Mouse (Mus musculus) frontal cortex, postnatal 25 days (tissue): ENCODE measurements at regions not wholly inside any gene's neighbourhood (a gene's known extent, or its start where the extent isn't known, plus 50 kb on each side); places are given as distances from the start of the nearest gene placed in this dataset.

Source experiments
- DNase-seq, 2 experiments: peaks; one replicate each; pipeline ENCODE4 v3.0.0; 2022; ENCODE audit warnings: low spot score in 2 of 2

DNA sequence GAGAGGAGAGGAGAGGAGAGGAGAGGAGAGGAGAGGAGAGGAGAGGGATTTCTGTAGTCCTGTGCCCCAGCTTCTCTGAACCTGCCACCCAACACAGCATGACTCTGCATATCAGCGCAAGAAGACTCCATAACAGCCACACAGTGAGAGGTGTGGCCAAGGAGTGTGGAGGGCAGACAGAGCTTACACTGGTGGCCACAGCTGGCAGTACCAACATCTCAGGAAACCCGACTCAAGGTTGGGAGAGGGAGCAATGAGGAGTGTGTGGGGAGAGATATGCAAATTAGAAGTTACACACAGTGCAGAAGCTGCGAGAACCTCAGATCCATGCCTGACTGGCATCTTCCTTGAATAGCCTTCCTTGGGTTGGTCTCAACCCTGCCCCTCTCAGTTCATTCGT, 63.5 kb upstream of the Vps8 start:
- no peak for DNase-seq

DNA sequence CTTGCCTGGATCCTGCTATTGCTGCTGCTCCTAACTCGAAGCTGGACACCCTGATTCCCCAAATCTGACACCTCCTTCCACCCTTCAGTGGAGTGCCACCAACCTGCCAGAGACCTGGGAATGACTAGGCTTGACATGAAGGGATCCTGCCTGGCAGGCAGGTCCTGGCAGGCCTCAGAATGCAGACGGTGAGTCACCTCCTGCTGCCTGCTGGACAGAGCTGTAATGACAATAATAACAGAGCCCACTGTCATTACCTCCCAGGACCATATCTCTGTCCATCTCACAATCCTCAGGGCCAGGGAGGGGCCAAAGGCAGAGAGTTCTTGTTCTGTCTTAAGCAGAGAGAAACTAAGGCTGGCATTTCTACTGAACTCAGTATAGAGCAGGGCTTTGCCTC, 61.5 kb upstream of the Vps8 start:
- DNase-seq = no peak

- DNase-seq = no peak
Measured at GRCm38 (mm10) chr16:21362663-21363367, 60.1 kb upstream of the Vps8 start.

- no peak for DNase-seq
Measured at GRCm38 (mm10) chr16:21364885-21365284, 58.0 kb upstream of the Vps8 start.

GRCm38 (mm10) chr16:21367449-21367848, 55.5 kb upstream of the Vps8 start:
- DNase-seq = no peak

- no peak for DNase-seq
Measured at GRCm38 (mm10) chr16:21368821-21369220, 54.1 kb upstream of the Vps8 start.

DNA sequence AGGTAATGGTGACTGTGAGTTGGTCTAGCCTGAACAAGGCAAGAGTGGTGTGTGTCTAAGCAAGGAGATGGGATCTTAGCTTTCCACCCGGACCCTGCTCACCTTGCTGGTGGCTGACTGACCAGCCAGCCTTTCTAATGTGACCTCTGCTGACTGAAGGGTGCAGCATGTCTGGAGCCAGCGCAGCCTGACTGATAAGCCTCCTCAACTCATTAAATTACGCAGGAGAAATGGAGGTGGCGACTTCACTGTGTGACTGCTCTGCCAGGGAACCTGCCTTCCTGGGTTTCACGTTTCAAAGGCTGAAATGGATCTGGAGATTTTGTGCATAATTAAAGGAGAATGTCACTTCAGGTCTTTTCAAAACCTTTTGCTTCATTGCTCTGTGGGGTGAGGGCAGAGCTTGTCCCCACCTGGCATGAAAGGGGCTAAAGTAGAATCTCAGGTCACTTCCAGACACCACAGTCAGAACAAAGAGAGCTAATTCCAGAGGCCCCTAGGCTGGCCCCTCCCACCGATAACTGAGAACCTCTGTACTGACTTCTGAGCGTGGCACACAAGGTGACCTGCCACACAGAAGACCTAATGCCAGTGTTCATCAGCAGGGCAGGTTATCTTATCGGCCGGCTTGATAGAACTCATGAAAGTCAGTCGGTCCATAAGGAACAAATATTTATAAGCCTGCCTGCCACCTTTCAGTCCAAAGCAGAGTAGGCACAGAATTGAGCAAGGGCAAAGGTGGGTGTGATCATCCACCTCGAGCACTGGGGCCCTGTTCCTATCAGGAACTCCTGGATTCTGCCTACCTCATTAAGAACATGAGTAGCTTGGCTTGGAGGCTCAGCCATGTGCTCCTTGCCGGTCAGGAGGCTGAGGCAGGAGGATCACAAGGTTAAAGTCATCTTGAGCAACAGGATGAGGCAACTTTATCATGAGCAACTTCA, 53.1 kb upstream of the Vps8 start:
- no peak for DNase-seq
